Mouse (Mus musculus) midbrain, postnatal 0 days (tissue): ENCODE results near the gene Prf1. TPM values are rescaled to one million over a fixed set of nuclear protein-coding genes. Genes with fewer than 3 reads are reported as not detected.

Source experiments
- ATAC-seq: fragments of 200-750 bp; cut with Nextera tagmentation; 2 replicates; pipeline ENCODE4 v1.8.0; 2017; ENCODE audit warnings: moderate number of reproducible peaks, mild to moderate bottlenecking, moderate TSS enrichment, moderate library complexity; ENCODE audit not compliant: low FRiP score
- DNase-seq: peaks from one replicate; pipeline ENCODE4 v3.0.0-alpha.2; 2015; ENCODE audit warnings: low spot score
- H3K27ac ChIP-seq: fragments of 300-500 bp; sonication (generic); 2 replicates; pipeline ENCODE4 v1.5.1; 2014; ENCODE audit warnings: low read depth, mild to moderate bottlenecking, low read length, mixed read lengths
- H3K27me3 ChIP-seq: fragments of 300-500 bp; sonication (generic); 2 replicates; pipeline ENCODE4 v1.6.1; 2014; ENCODE audit warnings: low read length, control low read depth, mixed read lengths; ENCODE audit not compliant: insufficient read depth
- H3K36me3 ChIP-seq: fragments of 300-500 bp; sonication (generic); 2 replicates; pipeline ENCODE4 v1.6.1; 2014; ENCODE audit warnings: low read length, control low read depth, mixed read lengths; ENCODE audit not compliant: insufficient read depth
- H3K4me1 ChIP-seq: fragments of 300-500 bp; sonication (generic); 2 replicates; pipeline ENCODE4 v1.6.1; 2014; ENCODE audit warnings: mild to moderate bottlenecking, control low read depth, antibody characterized with exemption, low read length, mixed read lengths; ENCODE audit not compliant: insufficient read depth
- H3K4me2 ChIP-seq: fragments of 300-500 bp; sonication (generic); 2 replicates; pipeline ENCODE4 v1.6.1; 2014; ENCODE audit warnings: low read depth, mild to moderate bottlenecking, low read length, mixed read lengths; ENCODE audit not compliant: poor library complexity, severe bottlenecking
- H3K4me3 ChIP-seq: fragments of 300-500 bp; sonication (generic); 2 replicates; pipeline ENCODE4 v1.5.1; 2014; ENCODE audit warnings: low read depth, mild to moderate bottlenecking, low read length, moderate library complexity
- H3K9ac ChIP-seq: fragments of 300-500 bp; sonication (generic); replicated peaks from 2 replicates; pipeline ENCODE4 v1.6.1; 2014; ENCODE audit warnings: mild to moderate bottlenecking, low read length, moderate library complexity, mixed read lengths; ENCODE audit not compliant: poor library complexity, severe bottlenecking
- H3K9me3 ChIP-seq: fragments of 300-500 bp; sonication (generic); 2 replicates; pipeline ENCODE4 v1.6.1; 2016; ENCODE audit warnings: low read length, control low read depth
- CTCF ChIP-seq: IDR thresholded peaks from 2 replicates; pipeline ENCODE4 v1.5.1; 2016; ENCODE audit warnings: antibody characterized with exemption, mild to moderate bottlenecking
- WGBS: fragments of 180-500 bp; shearing (Covaris S2); extraction: QIAGEN DNeasy Blood & Tissue Kit; methylation state at CpG from one replicate; pipeline ENCODE4 v1.1.7; 2014; 5-methylcytosine and 5-hydroxymethylcytosine counted together
- polyA plus RNA-seq: library from polyadenylated mRNA; unstranded; fragments of >200 nt; fragmentation: Nextera tagmentation; extraction: Ambion mirVana; gene quantifications from 2 replicates; pipeline ENCODE4 v1.2.1, GENCODE M21; 2015
- total RNA-seq: library from RNA; depleted of rRNA; stranded (reverse); fragments of >200 nt; gene quantifications from 2 replicates; pipeline ENCODE4 v1.2.3, GENCODE M21; 2014

Gene Prf1
- total and polyA plus RNA-seq, 2 experiments from 2014 or later = not detected

DNA sequence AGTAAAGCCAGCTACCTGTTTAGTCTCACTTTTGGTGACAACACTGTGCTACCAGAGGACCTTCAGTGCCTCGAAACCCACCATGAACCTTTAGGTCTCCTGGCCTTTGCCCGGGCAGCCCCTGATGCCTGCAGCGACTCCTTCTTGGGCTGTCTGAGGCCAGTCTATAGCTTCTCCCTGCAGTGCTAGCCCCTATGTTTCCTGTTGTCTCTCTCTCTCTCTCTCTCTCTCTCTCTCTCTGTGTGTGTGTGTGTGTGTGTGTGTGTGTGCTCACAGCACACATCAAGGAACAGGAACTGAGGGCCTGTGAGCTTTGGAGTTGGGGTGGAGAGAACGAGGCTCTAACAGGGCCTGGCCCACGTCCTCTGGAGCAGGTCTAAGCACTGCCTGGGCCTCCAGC, 39.0 kb downstream of the Prf1 start:
- DNase-seq = no peak

DNA sequence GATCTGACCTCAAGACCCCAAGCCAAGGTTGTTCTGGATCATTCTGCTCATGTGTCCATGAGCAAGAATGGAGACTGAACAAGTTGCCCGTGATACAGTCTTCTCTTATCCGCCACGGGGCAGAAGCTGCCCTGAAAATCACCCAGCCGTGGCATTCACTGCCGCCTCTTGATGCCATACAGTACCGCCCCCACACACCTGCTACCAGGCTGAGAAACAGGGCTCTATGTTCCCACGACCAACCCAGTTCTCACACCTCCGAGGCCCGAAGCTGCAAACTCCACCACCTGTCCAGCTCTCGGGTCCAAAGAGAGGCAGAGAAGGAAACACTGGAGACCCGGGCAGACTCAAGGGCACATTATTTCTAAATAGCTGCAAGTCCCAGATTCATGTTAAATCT, 40.0 kb downstream of the Prf1 start:
- H3K4me3 ChIP-seq = no peak overlapping the region
- H3K27ac ChIP-seq = no peak overlapping the region
- DNase-seq = no peak
- H3K4me2 ChIP-seq = no peak overlapping the region
- TF ChIP-seq CTCF = no peak
- no peak for ATAC-seq
- no peaks in the 10 kb centered on the region for H3K9me3 ChIP-seq
- H3K27me3 ChIP-seq = no peaks in the 10 kb centered on the region
- no peaks in the 10 kb centered on the region for H3K4me1 ChIP-seq
- H3K9ac ChIP-seq = no peak overlapping the region
- H3K36me3 ChIP-seq = peaks cover 7% of the 10 kb centered on the region; the same call in 1 of the 2 replicates
- 90% methylated on average over 11 of the region's 11 CpGs for WGBS

More for the DNA sequence above, 39.0 kb downstream of the Prf1 start:
- H3K4me2 ChIP-seq = no peak overlapping the region
- no peak overlapping the region for H3K4me3 ChIP-seq
- WGBS = 81% methylated on average over 5 of the region's 5 CpGs
- ATAC-seq = no peak
- H3K36me3 ChIP-seq = peaks cover 7% of the 10 kb centered on the region; the same call in 1 of the 2 replicates
- no peaks in the 10 kb centered on the region for H3K27me3 ChIP-seq
- no peaks in the 10 kb centered on the region for H3K4me1 ChIP-seq
- no peak overlapping the region for H3K27ac ChIP-seq
- TF ChIP-seq CTCF = no peak
- no peak overlapping the region for H3K9ac ChIP-seq
- no peaks in the 10 kb centered on the region for H3K9me3 ChIP-seq

DNA sequence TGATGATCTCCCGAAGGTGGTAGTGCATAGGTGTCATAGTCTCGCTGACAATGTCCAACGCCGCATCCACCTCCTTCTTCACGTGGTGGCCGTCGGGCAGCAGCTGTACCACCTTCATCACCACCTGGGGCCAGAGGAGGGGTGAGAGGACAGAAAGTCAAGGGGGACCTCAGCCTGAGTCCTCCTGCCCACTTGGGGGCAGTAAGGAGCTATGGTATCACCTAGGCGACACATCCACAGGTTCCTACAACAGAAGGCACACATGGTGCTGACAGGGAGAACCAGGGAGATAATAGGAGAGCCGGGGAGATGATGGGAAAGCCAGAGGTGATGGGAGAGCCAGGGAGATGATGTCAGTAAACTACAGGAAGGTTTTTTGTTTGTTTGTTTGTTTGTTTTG, 41.6 kb downstream of the Prf1 start:
- no peaks in the 10 kb centered on the region for H3K4me1 ChIP-seq
- no peak overlapping the region for H3K4me3 ChIP-seq
- no peak overlapping the region for H3K27ac ChIP-seq
- H3K9ac ChIP-seq = no peak overlapping the region
- peaks cover 7% of the 10 kb centered on the region; the same call in 1 of the 2 replicates for H3K36me3 ChIP-seq
- WGBS = 88% methylated on average over 9 of the region's 9 CpGs
- peak; percentile 48 for TF ChIP-seq CTCF
- no peak overlapping the region for H3K4me2 ChIP-seq
- no peak for DNase-seq
- no peaks in the 10 kb centered on the region for H3K9me3 ChIP-seq
- ATAC-seq = no peak
- H3K27me3 ChIP-seq = no peaks in the 10 kb centered on the region

DNA sequence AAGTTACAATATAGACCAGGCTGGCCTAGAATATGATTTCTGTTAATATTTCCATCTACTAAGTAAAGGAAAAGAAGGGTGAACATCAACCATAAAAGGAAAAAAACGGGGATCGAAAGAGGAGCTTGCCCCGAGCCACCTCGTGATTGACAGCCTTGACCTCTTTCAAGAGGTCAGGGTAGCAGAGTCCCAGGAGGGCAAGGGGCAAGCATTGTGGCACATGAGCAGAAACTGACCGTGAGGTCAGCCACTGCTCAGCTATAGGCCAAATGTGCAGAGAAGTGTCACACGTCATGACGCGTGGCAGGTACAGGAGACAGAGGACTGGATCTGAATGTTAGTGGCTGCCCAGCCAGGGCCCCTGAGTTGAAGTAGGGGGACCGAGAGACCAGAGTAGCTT, 42.6 kb downstream of the Prf1 start:
- Histone ChIP-seq H3K9ac (no peak overlapping the region), H3K4me1 (no peaks in the 10 kb centered on the region), H3K4me3 (no peak overlapping the region), H3K27ac (no peak overlapping the region), H3K9me3 (no peaks in the 10 kb centered on the region), H3K4me2 (no peak overlapping the region), H3K36me3 (peaks cover 7% of the 10 kb centered on the region; the same call in 1 of the 2 replicates), H3K27me3 (no peaks in the 10 kb centered on the region)
- WGBS = 83% methylated on average over 9 of the region's 9 CpGs
- TF ChIP-seq CTCF = no peak
- DNase-seq = no peak
- ATAC-seq = no peak

DNA sequence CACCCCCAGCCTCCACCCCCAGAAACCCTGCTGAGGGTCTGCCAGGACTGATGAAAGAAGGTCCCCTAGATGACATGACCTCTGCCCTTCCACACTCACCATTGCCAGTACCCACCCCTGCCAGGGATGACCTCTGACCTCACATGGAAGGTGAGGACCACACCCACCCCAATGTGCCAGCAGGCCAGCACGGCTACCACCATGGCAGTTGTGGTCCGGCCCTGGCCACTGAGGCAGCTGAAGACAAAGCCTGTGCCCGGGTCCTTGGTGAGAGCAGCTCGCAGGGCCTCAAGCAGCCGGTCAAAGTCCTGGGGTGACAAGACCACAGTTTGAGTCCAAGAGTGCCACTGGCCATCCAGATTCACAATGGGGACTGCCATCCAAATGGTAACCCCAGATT, 43.4 kb downstream of the Prf1 start:
- ATAC-seq = no peak

DNA sequence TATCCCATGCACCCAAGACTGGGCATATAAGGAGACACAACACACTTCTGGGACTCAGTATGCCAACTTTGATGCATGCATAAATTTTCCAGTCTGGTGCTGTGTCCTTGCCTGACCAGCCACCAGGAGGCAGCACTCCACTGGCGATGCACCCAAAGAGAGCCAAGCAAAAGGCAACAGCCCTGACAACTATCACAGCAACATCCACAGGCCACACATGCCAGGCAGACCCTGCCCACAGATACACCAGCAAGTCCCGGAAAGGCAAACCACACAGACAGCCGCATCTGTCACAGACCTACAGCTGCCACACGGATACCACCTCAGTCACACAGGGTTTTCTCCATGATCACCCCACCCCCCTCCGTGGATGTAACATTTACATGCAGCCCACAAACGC, 43.9 kb downstream of the Prf1 start:
- Histone ChIP-seq H3K27ac (no peak overlapping the region), H3K9ac (no peak overlapping the region), H3K27me3 (no peaks in the 10 kb centered on the region), H3K36me3 (peaks cover 7% of the 10 kb centered on the region; the same call in 1 of the 2 replicates), H3K4me3 (no peak overlapping the region), H3K9me3 (no peaks in the 10 kb centered on the region), H3K4me2 (no peak overlapping the region), H3K4me1 (no peaks in the 10 kb centered on the region)
- peak; percentile 98 for TF ChIP-seq CTCF
- ATAC-seq (peak; percentile 41), DNase-seq (peak; percentile 76)
- WGBS = 72% methylated on average over 6 of the region's 6 CpGs

More for the DNA sequence above, 43.4 kb downstream of the Prf1 start:
- Histone ChIP-seq H3K27me3 (no peaks in the 10 kb centered on the region), H3K4me2 (no peak overlapping the region), H3K4me3 (no peak overlapping the region), H3K4me1 (no peaks in the 10 kb centered on the region), H3K9me3 (no peaks in the 10 kb centered on the region), H3K36me3 (peaks cover 7% of the 10 kb centered on the region; the same call in 1 of the 2 replicates), H3K27ac (no peak overlapping the region), H3K9ac (no peak overlapping the region)
- no peak for DNase-seq
- WGBS = 89% methylated on average over 5 of the region's 5 CpGs
- TF ChIP-seq CTCF = no peak
